Mouse (Mus musculus) G1E (cell line): Measurements from ENCODE around the gene Kank1.

Source experiments
- CTCF ChIP-seq: IDR thresholded peaks from 2 replicates; pipeline ENCODE4 v1.5.1; 2012; ENCODE audit warnings: low read depth, low read length, inconsistent platforms, mixed read lengths
- GATA1 ChIP-seq: IDR thresholded peaks from 2 replicates; pipeline ENCODE4 v1.6.1; 2012; ENCODE audit warnings: borderline replicate concordance, low read length, inconsistent platforms, mixed read lengths
- GATA2 ChIP-seq: IDR thresholded peaks from 2 replicates; pipeline ENCODE4 v1.6.1; 2012; ENCODE audit warnings: low read depth, low read length, inconsistent platforms, borderline replicate concordance

DNA sequence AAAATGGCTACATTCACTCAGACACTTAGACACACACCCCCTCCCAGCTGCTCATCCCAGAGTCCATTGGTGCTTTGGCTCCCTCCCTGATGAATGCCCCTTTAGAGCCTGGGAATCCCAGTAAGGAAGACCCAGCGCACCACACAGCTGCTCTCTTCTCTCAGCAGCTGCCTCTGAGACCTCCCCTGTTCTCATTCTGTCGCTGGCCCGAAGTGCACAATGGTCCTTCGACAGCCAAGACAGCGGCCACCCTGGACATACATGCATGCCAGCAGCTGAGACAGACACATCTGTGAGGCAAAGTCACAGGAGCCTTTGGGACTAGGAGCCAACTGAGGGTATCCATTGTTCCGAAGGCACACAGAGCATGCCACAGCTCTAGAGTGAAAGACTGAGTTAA lies 203.0 kb downstream of the Kank1 start:
- TF ChIP-seq CTCF: no peak
- TF ChIP-seq GATA1: no peak
- no peak for TF ChIP-seq GATA2
